Mouse (Mus musculus): ENCODE measurements around the gene Trip6. TPM values are rescaled to one million over a fixed set of nuclear protein-coding genes. Genes with fewer than 3 reads are reported as not detected.
A peak's percentile ranks its signal among the peaks of the same experiment; 100 is the strongest.

Trip6 gene
- polyA plus RNA-seq, 2 experiments, result 4.9 to 7.2 TPM

DNA sequence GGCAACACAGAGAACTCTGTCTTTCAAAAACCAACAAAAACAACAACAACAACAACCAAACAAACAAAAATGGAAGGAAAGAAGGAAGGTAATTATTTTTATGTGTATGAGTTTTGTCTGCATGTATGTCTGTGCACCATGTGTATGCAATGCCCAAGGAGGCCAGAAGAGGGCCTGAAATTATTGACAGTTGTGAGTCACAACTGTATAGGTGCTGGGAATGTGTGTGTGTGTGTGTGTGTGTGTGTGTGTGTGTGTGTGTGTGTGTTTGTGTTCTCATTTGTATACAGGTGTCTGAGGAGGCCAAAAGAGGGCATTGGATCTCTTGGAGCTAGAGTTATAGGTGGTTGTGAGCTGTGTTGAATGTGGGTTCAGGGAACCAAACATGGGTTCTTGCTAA, 29.7 kb upstream of the Trip6 start:
- ATAC-seq (ENCODE audit: insufficient read depth), result no peak
- Histone ChIP-seq H3K4me2 (ENCODE audit: low read depth) (no peak overlapping the region), H3K4me1 (replicated peaks; ENCODE audit: control insufficient read depth in 2 of 2, insufficient read depth in 2 of 2, low read length in 1 of 2) (peaks cover 2 to 20% of the 10 kb centered on the region in 2 experiments; a peak in 2 of 4 replicates), H3K4me3 (ENCODE audit: insufficient read depth in 1 of 2, low read depth in 2 of 2, low read length in 2 of 2) (no peak overlapping the region), H3K27ac (no peak overlapping the region), H3K27me3 (ENCODE audit: control insufficient read depth, insufficient read depth, low read length) (peaks cover 10% of the 10 kb centered on the region), H3K36me3 (replicated peaks; ENCODE audit: control insufficient read depth, insufficient read depth, low read depth) (no peaks in the 10 kb centered on the region), H3K9ac (replicated peaks) (no peak overlapping the region), H3K9me3 (ENCODE audit: control insufficient read depth, low read length) (no peaks in the 10 kb centered on the region)
- TF ChIP-seq CTCF (IDR thresholded peaks at IDR 0.05; ENCODE audit: low read depth) (peak; percentile 33), EP300 (IDR thresholded peaks at IDR 0.05; ENCODE audit: low read depth) (no peak)
- DNase-seq (ENCODE audit: low read depth in 3 of 3, low spot score in 3 of 3), result no peak

DNA sequence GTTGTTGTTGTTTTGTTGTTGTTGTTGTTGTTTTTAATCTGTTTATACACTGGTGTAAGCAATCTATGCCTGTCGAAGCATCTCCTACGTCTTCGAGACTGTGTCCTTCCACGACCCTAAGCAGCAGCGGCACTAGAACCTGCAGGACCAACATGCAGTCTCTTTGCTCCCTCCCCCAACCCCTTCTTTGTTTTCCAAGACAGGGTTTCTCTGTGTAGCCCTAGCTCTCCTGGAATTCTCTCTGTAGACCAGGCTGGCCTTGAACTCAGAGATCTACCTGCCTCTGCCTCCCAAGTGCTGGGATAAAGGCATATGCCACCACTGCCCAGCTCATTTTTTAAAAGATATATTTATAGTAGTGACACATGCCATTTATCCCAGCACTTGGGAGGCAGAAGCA, 29.2 kb upstream of the Trip6 start:
- H3K4me2 ChIP-seq (ENCODE audit: low read depth), result no peak overlapping the region
- no peaks in the 10 kb centered on the region for H3K36me3 ChIP-seq (replicated peaks; ENCODE audit: control insufficient read depth, insufficient read depth, low read depth)
- TF ChIP-seq EP300 (IDR thresholded peaks at IDR 0.05; ENCODE audit: low read depth) (no peak), CTCF (IDR thresholded peaks at IDR 0.05; ENCODE audit: low read depth) (no peak)
- whole genome bisulfite sequencing (ENCODE audit: insufficient replicate concordance), result 80% methylated on average over 5 of the region's 5 CpGs
- no peaks in the 10 kb centered on the region for H3K9me3 ChIP-seq (ENCODE audit: control insufficient read depth, low read length)
- no peak overlapping the region for H3K4me3 ChIP-seq (ENCODE audit: insufficient read depth in 1 of 2, low read depth in 2 of 2, low read length in 2 of 2)
- ATAC-seq (ENCODE audit: insufficient read depth) (no peak), DNase-seq (ENCODE audit: low read depth in 3 of 3, low spot score in 3 of 3) (no peak)
- peaks cover 6% of the 10 kb centered on the region for H3K27me3 ChIP-seq (ENCODE audit: control insufficient read depth, insufficient read depth, low read length)
- H3K27ac ChIP-seq, result no peak overlapping the region
- peaks cover 2 to 22% of the 10 kb centered on the region in 2 experiments; a peak in 2 of 4 replicates for H3K4me1 ChIP-seq (replicated peaks; ENCODE audit: control insufficient read depth in 2 of 2, insufficient read depth in 2 of 2, low read length in 1 of 2)
- no peak overlapping the region for H3K9ac ChIP-seq (replicated peaks)

DNA sequence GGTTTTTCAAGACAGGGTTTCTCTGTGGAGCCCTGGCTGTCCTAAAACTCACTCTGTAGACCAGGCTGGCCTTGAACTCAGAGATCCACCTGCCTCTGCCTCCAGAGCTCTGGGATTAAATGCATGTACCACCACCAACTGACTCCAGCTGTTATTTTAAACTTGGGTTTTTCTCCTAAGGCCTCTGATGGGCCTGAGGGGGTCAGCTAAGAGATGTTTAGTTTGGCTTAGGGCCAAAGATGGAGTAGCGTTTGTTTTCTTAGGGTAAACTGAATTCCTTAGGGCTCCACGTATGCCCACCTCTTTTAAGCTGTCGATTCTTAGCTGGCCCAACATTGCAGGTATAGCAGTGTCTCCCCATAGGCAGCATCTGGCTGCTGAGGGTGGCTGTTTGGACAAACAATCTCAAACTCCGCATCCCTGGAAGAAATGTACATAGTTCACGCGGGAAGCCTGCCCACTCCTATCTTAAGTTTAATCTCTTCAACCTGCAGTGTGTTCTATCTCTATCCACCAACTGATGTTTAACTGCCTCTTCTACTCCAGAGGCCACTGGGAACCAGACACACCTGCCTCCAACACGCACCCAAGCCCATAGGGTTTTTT, 28.3 kb upstream of the Trip6 start:
- DNase-seq (ENCODE audit: low read depth in 3 of 3, low spot score in 3 of 3) (no peak), ATAC-seq (ENCODE audit: insufficient read depth) (no peak)
- no peak for TF ChIP-seq EP300 (IDR thresholded peaks at IDR 0.05; ENCODE audit: low read depth)
- no peak for TF ChIP-seq CTCF (IDR thresholded peaks at IDR 0.05; ENCODE audit: low read depth)
- WGBS (ENCODE audit: insufficient replicate concordance), result 55% methylated on average over 7 of the region's 7 CpGs
- no peak overlapping the region for H3K9ac ChIP-seq (replicated peaks)
- no peaks in the 10 kb centered on the region for H3K36me3 ChIP-seq (replicated peaks; ENCODE audit: control insufficient read depth, insufficient read depth, low read depth)
- no peak overlapping the region for H3K4me3 ChIP-seq (ENCODE audit: insufficient read depth in 1 of 2, low read depth in 2 of 2, low read length in 2 of 2)
- H3K4me2 ChIP-seq (ENCODE audit: low read depth), result no peak overlapping the region
- peaks cover 2 to 26% of the 10 kb centered on the region in 2 experiments; a peak in 2 of 4 replicates for H3K4me1 ChIP-seq (replicated peaks; ENCODE audit: control insufficient read depth in 2 of 2, insufficient read depth in 2 of 2, low read length in 1 of 2)
- no peaks in the 10 kb centered on the region; the same call in 1 of the 2 replicates for H3K27me3 ChIP-seq (ENCODE audit: control insufficient read depth, insufficient read depth, low read length)
- no peak overlapping the region for H3K27ac ChIP-seq
- H3K9me3 ChIP-seq (ENCODE audit: control insufficient read depth, low read length), result no peaks in the 10 kb centered on the region

DNA sequence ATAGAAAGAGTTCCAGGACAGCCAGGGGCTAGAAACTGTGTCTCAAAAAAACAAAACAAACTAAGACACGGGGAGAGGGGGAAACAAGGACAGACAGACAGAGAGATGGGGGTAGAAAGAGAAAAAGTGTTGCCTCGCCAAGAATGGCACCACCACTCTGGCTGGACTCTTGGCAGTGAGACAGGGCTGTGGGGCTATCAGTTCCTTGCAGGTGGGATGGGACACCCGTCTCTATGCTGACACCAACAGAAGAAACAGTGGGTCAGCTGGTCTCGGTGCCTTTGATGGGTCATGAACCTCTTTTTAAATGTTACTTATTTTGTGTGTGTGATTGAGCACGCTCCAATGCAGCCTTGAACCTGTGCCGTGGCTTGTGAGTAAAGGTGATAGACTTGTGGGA, 26.0 kb upstream of the Trip6 start:
- Histone ChIP-seq H3K4me2 (ENCODE audit: low read depth) (no peak overlapping the region), H3K9ac (replicated peaks) (no peak overlapping the region), H3K4me3 (ENCODE audit: insufficient read depth in 1 of 2, low read depth in 2 of 2, low read length in 2 of 2) (no peak overlapping the region), H3K27ac (no peak overlapping the region), H3K36me3 (replicated peaks; ENCODE audit: control insufficient read depth, insufficient read depth, low read depth) (no peaks in the 10 kb centered on the region), H3K27me3 (ENCODE audit: control insufficient read depth, insufficient read depth, low read length) (no peaks in the 10 kb centered on the region), H3K4me1 (replicated peaks; ENCODE audit: control insufficient read depth in 2 of 2, insufficient read depth in 2 of 2, low read length in 1 of 2) (peaks cover 2 to 25% of the 10 kb centered on the region in 2 experiments; a peak in 2 of 4 replicates), H3K9me3 (ENCODE audit: control insufficient read depth, low read length) (no peaks in the 10 kb centered on the region)
- ATAC-seq (ENCODE audit: insufficient read depth) (no peak), DNase-seq (ENCODE audit: low read depth in 3 of 3, low spot score in 3 of 3) (no peak)
- WGBS (ENCODE audit: insufficient replicate concordance), result 45% methylated on average over 6 of the region's 6 CpGs
- TF ChIP-seq EP300 (IDR thresholded peaks at IDR 0.05; ENCODE audit: low read depth) (no peak), CTCF (IDR thresholded peaks at IDR 0.05; ENCODE audit: low read depth) (no peak)

DNA sequence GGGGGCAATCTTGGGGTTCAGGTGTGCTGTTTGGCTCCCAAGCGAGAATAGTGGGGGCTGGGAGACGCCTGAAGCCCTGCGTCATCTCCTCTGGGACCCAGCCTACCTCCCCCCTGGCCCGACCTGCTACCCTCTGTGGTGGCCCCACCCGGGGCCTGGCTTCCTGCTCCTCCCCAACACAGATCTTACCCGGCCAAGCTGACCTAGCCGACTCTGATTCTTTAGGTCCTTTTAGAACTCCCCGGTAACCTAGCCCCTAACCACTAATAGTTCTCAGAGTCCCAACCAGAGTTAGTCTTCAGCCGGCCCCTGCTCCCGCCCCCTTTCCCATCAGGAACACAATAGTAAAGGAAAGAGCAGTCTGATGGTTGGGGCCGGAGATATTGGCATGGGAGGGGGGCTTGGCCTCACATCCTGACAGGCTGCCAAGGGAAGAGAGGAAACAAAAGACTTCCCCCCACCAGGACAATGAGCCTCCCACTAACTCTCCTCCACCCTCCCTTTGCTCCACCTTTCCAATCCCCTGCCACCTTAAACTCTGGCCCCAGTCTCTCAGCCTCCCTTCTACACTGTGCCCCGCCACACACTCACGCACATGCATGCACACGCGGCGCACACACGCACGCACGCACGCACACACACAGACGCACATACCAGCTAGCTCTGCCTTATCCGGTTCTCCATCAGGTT, 25.2 kb upstream of the Trip6 start:
- no peak overlapping the region for H3K27ac ChIP-seq
- DNase-seq (ENCODE audit: low read depth in 3 of 3, low spot score in 3 of 3), result no peak
- 20% methylated on average over 22 of the region's 22 CpGs for WGBS (ENCODE audit: insufficient replicate concordance)

More for the DNA sequence above, 25.2 kb upstream of the Trip6 start:
- Histone ChIP-seq H3K4me3 (ENCODE audit: insufficient read depth in 1 of 2, low read depth in 2 of 2, low read length in 2 of 2) (peak overlapping the region in 1 of 2 experiments; percentile 56; a peak in 1 of 4 replicates), H3K4me1 (replicated peaks; ENCODE audit: control insufficient read depth in 2 of 2, insufficient read depth in 2 of 2, low read length in 1 of 2) (peaks cover 2 to 20% of the 10 kb centered on the region in 2 experiments; a peak in 2 of 4 replicates), H3K36me3 (replicated peaks; ENCODE audit: control insufficient read depth, insufficient read depth, low read depth) (no peaks in the 10 kb centered on the region), H3K4me2 (ENCODE audit: low read depth) (peak overlapping the region; percentile 83), H3K27me3 (ENCODE audit: control insufficient read depth, insufficient read depth, low read length) (no peaks in the 10 kb centered on the region), H3K9me3 (ENCODE audit: control insufficient read depth, low read length) (no peaks in the 10 kb centered on the region), H3K9ac (replicated peaks) (no peak overlapping the region)
- no peak; the same call in 1 of the 2 replicates for ATAC-seq (ENCODE audit: insufficient read depth)
- no peak for TF ChIP-seq EP300 (IDR thresholded peaks at IDR 0.05; ENCODE audit: low read depth)
- TF ChIP-seq CTCF (IDR thresholded peaks at IDR 0.05; ENCODE audit: low read depth), result no peak
